Mouse (Mus musculus) T-helper 17 cell (primary cell): Measurements from ENCODE around the gene Cd4.

Source experiments
- in situ Hi-C, 2 experiments: fragments of 300-600 bp; cut with MboI, MseI; formaldehyde crosslinking; loops; 1 replicate in 1 of 2; 2 replicates in 1 of 2; pipeline ENCODE4 v1.15.1; 2025; ENCODE audit warnings: high pct_unique_total_duplicates in 2 of 2

Gene Cd4

DNA sequence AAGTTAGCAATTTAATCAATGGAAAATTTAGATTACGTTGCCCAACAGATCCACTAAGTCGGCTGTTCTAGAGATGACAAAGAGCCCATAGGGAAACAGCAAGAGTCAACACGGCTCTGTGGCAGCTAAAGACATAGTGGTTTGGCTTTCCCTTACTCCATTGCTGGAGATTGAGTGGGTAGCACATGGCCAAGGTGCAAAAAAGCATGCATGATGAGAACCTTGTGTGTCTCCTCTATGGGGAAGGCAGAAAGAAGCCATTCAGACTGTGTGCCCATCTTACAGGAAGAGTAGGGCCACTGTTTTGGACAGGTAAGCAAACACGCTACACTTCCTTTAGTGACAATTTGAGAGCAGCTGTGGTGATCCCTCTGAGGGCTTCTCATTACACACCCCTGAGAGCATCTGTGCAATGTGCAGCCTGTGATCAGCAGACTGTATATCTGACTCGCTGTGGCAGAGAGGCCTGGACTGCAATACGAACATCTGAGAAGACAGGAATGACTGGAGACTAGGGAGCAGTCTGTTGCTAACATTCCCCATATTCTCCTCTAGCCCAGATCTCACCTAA lies 619 bp upstream of the Cd4 start:
- in situ Hi-C loops, result loop anchor here in 1 of 2 experiments (25.0 kb wide), 1 partner anchor 599 kb away; the partner anchor contains the start of gene Cd9

DNA sequence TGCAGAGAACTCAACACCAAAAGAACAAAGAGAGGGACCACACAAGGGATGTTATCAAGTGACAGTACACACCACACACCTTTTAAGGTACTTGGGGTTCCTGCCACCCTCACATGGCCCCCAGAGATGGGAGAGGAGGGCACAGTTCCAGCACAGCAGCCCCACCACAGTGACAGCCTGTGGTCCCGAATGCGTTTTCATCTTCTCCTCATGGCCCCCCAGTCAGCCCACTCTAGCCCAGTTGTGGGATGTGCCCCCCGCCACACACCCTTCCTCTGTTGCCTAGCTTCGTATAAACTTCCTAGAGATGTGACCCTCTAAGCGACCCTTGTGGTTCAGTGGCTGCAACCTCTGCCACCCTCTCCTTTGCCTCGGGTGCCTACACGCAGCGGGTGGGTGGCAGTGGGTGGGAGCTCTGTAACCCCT lies 2.1 kb downstream of the Cd4 start:
- in situ Hi-C loops, result loop anchor here in 1 of 2 experiments (25.0 kb wide), 1 partner anchor 601 kb away; the partner anchor contains the start of gene Cd9

DNA sequence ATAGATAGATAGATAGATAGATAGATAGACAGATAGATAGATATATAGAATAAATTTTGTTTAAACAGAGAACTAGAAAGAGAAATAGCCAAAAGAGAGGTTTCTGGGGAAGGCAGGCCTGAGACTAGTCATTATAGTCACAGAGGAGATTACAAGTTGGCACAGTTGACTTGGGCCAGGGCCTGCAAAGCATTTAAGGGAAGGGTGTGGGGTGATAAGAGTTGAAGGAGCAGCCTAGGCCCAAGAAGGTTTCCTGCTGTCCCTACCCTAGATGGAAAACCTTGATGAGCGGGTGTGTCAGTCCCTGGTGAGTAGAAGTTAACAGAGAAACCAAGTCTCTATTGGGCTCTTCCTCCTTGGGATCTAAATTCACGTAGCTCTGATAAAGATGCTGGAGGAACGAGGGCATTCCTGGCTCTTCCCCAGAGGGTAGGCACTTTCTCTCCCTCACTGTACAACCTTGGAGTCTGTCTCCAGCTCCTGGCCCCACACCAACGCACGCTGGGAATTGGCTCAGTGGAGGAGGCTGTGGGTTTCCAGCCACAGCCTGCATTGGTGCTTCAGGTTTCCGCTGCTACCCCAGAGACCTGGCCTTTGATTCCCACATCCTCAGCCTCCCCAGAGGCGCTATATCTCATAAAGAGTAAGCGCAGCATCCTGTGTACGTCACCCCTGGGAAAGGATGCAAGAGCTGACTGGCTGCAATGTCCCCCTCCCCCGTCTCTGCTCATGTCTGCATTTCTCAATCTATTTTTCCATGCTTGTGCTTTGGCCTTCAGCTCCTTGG lies 3.1 kb downstream of the Cd4 start:
- in situ Hi-C loops, result loop anchor here in 1 of 2 experiments (25.0 kb wide), 1 partner anchor 602 kb away; the partner anchor contains the start of gene Cd9

DNA sequence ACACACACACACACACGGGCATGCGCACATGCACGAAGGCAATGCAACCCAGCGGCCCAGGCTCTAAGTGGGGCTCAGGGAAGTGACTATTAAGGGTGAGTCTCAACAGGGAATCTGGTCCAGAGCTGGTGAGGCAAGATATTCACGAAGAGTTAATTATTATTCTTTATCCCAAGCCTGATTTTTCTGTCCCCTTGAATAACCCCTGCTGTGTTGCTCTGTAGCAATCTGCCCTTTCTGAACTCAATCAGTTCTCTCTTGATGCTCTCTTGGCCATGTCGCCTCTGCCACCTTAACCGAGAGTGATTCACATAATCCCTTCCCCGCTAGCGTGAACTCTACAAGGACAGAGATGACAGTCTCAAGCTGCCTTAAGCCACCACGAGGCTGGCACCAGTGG lies 4.7 kb downstream of the Cd4 start:
- in situ Hi-C loops, result loop anchor here in 1 of 2 experiments (25.0 kb wide), 1 partner anchor 604 kb away; the partner anchor contains the start of gene Cd9

DNA sequence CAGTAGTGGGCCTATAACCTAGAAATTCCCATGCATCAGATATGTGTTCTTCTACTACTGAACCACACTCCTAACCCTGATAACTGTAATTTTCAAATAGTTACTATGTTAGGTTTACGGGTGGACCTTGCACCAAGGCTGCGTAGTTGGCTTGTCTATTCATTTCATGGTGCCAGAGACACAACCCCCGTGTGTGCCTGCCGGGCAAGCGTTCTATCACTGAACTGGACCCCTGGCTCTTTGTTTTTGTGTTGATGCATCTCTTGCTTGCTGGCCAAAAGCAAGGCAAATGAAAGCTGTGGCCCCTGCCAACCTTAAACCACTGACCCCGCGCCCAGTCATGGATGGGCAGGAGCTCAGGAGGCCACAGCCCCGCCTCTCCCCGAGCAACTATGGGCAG lies 6.2 kb downstream of the Cd4 start:
- in situ Hi-C loops, result loop anchor here in 1 of 2 experiments (25.0 kb wide), 1 partner anchor 605 kb away; the partner anchor contains the start of gene Cd9

DNA sequence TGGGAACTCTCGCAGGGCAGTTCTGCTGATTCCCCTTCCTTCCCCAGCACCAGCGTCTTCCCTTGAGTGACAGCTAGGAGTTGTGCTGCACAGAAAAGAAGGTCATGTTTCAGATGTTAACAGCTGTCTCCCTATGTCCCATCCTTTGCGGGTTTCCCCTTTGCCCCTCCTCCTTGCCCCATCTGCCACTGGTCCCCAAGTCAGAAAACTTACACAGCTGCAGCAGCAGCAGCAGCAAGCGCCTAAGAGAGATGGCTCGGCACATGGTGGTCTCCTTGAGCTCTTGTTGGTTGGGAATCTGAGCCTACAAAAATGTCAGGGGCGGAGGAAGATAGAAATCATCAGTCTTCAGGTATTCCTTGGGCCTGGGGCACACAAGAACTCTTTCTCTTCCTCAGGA lies 8.6 kb downstream of the Cd4 start:
- in situ Hi-C loops, result loop anchor here in 1 of 2 experiments (25.0 kb wide), 1 partner anchor 608 kb away; the partner anchor contains the start of gene Cd9

DNA sequence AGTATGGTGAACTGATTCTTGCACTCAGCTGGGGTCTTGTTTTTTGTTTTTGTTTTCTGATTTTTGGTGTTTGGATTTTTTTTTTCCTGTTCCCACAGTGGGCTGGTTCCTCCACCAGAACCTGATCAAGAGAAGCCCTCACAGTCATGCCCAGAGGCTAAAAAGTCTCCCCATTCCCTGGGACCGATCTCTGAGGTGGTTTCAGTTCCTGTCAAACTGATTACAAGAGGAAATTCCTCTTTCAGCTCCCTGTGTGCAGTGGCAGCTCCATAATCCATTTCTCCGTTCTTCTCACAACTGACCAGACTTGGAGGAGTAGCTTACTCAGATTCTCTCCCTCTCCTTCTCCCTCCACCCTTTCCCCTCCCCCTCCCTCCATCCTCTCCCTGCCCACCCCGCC lies 13.7 kb downstream of the Cd4 start:
- in situ Hi-C loops, result no loop called here

DNA sequence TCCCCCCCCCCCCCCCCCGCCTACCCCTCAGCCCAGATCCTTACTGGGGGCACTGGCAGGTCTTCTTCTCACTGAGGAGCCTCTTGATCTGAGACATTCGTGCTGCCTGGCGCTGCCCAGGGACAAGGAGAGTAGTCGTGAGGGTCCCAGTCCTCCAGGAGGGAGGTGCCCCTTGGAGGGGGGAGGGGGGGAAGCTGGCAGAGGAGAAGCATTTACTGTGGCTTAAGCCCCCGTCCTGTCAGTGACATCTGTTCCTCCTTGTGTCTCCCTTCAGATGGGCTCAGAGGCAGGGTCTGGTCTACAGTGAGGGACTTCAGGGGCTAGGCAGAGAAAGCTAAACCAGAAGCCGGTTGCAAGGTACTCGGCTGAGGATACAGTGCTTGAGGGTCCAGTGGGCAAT lies 21.5 kb downstream of the Cd4 start:
- in situ Hi-C loops, result no loop called here

DNA sequence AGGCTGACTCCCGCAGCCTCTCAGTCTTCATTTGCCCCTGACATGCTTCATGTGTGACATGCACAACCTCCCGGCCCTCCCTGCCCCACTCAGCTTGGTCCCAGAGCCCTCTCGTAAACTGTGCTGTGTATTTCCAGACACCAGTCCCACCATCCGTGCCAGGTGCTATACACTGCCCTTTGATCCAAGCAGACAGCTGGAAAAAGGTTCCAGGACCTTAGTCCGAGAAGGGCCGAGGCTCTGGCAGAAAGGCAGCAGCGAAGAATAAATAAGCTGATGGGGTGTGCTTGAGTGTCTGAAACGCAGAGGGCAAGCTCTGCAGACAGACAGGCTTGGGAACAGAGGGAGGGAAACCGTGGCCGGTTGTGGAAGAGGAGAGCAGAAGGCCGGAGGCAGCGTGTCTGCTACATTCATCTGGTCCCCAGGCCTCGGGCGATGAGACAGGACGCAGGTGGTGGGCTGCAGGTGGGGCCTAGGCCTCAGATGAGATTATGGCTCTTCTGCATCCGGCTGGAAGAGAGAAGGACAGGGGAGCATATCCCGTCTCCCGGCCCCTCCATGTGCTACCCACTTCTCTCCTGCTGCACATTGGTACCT lies 22.2 kb downstream of the Cd4 start:
- in situ Hi-C loops, result no loop called here

DNA sequence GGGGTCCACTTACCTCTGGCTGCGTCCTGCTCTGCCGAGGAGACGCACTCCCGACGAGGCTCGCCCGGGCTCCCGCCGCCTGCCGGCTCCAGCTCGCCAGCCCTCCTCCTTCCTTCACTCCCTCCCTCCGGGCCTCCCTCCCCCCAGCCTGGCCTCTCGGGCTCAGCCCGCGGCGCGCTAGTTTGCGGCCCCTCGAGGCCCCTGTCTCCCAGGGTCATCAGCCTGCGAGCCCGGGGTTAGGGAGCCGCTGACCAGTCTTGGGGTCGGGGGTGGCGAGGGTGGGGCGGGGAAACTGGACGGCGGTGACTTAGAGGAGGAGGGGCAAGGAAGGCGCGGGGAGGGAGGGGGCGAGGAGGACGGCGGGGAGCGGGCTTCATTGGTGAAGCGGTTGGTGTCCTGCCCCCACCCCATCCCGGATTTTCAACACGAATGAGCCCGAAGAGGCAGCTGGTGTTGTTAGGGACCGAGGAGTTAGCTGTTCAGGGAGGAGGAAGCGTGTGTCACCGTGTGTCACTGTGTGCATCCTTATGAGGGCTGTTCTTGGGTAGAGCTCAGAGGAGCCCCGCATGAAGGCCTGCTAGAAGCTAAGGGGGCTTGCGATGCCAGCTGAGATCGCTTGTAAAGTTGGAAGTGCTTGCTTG lies 24.2 kb downstream of the Cd4 start, which contains the start of gene Gpr162:
Gene Gpr162, minus strand, starts transcription at position 326 of the 641 bp plus-strand sequence.
- in situ Hi-C loops, result no loop called here

DNA sequence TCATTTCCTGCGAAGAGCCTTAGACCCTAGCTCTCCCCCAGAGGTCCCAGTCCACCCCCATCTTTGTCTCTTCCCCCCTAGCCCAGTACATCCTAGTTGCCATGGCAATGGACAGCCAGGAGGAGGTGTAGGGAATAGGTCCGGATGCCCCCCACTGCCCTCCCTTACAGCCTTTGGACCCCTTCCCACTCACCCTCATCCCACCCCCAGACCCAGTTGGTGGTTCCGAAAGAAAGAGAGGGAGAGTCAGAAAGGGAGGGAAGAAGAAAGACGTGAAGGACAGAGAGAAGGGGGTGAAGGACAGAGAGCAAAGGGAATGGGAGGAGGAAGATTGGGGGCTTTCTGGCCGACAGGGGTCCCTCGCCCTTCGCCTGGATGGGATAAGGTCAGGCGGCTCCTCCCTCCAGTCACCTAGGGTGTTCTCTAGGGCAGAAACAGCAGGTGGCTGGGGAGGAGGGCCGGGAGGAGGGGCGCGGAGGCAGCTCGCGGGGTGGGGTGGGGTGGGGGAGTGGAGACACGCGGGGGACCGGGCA lies 24.8 kb downstream of the Cd4 start:
- in situ Hi-C loops, result no loop called here

DNA sequence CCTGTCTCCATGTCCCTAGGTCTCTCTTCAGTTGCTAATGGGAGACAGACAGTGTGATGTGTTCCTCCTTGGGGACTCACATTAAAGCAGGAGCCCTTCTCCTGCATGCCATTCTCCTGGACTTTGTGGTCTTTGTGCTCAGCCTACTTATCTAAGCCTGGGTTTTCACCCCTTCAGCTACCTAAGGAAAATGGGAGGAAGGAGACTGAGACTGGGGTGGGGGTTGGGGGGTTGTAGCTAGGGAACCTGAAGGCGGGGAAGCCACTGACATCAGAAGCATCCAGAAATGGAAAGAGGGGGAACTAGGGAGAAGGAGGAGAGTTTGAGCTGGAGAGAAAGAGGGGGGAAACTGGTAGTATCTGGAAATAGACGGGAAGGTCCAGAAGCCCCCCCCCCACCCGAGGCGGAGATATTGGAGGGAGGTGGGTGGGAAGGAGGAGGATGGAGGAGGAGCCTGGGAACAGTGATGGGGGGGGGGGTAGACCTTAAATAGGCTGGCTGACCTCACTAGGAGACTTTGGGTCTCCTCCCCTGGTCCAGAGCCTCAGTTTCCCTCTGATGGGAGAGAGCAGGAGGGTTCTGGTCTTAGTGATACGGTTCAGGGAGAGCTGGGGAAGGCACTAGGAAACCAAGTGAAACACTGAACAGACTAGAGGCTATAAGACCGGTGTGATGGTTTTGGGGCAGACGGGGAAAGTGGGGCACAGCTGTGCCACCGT lies 25.5 kb downstream of the Cd4 start:
- in situ Hi-C loops, result no loop called here

DNA sequence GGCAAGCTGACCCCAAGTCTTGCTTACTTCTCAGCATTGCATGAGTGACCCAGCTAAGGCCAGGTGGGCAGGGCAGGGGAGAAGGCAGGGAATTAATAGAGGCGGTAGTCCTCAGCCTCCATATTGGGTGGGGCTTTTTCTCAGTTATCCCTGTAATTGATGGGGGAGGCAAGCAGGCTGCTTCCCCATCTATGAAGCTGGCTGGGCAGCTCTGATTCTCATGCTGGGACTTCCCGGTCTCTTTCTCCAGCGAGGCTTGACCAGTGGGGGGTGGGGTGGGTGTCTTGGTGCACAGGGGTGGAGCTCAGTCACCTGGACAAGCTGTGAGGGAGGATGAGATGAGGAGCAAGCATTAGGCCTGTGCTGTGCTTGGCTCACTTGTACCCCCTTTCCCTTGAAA lies 26.2 kb downstream of the Cd4 start:
- in situ Hi-C loops, result no loop called here

DNA sequence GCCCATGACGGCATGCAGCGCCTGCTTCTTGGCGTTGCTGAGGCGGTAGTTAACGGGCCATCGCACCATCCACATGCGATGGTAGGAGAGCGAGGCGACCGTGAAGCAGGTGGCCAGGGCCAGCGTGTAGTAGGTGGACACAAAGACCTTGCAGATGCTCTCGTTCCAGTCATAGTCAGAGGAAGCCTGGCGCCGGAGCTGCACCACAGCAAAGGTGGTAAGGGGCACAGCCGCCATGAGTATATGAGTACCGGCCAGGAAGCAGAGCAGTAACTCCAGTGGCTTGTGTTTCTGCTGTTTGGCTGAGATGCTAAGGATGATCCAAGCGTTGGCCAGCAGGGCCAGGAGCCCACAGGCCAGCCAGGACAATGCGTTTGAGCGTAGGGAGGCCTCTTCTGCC lies 26.8 kb downstream of the Cd4 start:
- in situ Hi-C loops, result no loop called here

DNA sequence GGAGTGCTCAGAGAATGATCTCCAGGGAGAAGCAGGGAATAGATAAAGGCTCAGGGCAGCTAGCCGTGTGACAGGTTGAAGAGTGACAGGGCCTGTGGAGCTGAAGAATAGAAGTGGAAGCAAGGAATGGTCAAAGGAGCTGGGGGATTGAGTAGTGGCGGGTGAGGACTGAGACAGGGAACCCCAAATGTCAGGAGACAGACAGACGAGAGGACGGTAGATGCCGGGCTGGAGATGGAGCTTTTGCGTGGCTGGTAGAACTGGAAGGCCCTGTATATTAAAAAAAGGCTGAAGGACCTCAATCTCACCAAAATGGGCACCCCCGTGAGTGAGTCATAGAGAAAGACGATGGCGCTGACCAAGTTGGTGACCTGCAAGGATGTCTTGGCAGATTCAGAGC lies 27.5 kb downstream of the Cd4 start:
- in situ Hi-C loops, result no loop called here

DNA sequence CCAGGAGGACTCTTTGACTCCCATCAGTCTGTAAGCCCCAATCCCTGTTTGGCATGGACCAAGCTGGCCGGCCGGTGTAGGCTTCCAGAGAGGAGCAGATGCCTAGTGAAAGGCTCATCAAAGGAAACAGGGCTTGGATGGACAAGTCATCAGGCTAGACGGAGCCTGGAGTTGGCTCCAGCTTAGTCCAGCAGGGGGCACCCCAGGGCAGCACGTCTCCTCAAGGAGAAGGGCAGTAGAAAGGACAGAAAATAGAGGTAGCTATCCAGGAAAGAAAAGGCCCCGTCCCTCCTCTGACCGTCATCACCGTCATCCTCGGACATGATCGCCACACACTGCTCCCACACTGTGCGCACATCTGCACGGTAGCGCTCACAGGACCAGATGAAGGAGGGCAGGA lies 28.3 kb downstream of the Cd4 start:
- in situ Hi-C loops, result loop anchor here in 1 of 2 experiments (5.0 kb wide), 1 partner anchor 78 kb away; no protein-coding TSS in a partner anchor

DNA sequence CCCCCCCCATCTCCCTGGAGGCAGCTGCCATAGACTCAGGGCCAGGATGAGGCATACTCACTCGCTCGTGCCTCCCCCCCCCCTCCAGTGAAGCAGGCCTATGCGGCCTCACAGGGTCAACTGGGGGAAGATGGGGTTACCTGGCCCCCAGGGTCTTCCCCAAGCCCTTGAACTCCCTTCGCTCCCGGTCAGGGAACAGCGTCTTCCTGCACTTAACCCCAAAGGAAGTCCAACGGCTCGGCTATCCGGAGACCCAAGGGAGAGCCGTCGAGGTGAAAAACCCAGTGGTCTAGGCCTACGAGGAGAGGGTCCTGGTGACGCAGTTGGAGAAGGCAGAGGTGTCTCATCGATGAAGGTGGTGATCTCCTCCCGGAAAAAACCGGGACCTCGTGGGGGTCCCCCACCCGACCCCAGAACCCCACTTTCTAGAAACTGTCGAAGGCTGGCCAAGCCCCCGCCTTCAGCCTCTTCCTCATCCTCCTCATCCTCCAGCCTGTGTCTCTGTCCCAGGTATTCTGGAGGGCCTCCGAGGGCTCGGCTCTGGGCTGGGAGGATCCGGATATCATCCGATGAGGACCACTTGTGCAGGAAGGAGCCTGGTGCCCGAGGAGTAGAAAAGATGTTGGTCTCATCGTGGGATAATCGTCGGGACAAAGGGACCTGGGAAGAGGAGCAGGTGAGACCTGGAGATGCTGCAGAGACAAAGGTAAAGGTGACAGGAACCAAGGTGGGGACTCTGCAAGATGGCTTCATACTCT lies 29.3 kb downstream of the Cd4 start:
- in situ Hi-C loops, result loop anchor here in 1 of 2 experiments (5.0 kb wide), 1 partner anchor 79 kb away; no protein-coding TSS in a partner anchor

DNA sequence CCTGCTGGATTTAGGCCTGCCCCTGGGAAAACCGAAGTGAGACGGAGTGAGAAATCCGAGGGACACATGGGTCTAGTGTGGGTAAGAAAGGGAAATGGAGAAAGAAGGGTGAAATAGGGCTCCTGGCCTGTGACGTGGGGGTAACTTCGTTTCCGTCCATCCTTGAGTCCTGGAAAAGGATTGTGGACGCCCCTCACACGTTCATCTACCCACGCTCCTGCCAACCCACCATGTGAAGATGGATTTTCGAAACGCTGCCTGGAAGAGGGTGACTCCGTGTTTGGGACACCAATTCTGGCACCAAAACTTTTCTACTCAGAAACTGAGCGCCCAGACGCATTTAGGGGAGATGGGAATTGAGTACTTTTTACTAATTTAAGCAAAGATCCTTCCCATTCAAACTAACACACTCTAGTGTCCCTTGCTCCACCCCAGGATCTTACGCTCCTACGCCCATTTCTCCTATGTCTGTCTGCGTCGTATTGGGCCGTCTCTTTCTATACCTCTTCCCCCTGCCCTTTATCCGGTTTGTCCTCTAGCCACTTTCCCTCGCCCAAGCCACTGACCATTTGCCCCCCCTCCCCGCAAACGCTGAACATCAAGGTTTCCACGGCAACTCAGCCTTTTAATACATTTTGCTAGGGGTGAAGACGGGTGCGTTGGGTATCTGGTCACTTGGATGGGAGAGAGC lies 30.0 kb downstream of the Cd4 start:
- in situ Hi-C loops, result loop anchor here in 1 of 2 experiments (5.0 kb wide), 1 partner anchor 79 kb away; no protein-coding TSS in a partner anchor
